Mouse (Mus musculus) liver, embryonic 14.5 days (tissue): ENCODE data around the gene St7l. TPM values are rescaled to one million over a fixed set of nuclear protein-coding genes. Genes with fewer than 3 reads are reported as not detected.

ENCODE experiments used
- ATAC-seq: fragments of 200-750 bp; cut with Nextera tagmentation; 2 replicates; pipeline ENCODE4 v1.8.0; 2017; ENCODE audit warnings: moderate number of reproducible peaks, mild to moderate bottlenecking, moderate library complexity; ENCODE audit not compliant: insufficient read depth
- DNase-seq, 3 experiments: peaks; one replicate each; pipeline ENCODE4 v3.0.0-alpha.2; 2012 to 2013; ENCODE audit warnings: low read depth in 3 of 3, low spot score in 3 of 3
- H3K27ac ChIP-seq: fragments of 300-500 bp; sonication (generic); 2 replicates; pipeline ENCODE4 v1.5.1; 2014; ENCODE audit warnings: moderate library complexity, mild to moderate bottlenecking, control low read depth, inconsistent platforms
- H3K27me3 ChIP-seq: fragments of 300-500 bp; sonication (generic); 2 replicates; pipeline ENCODE4 v1.6.1; 2014; ENCODE audit warnings: mild to moderate bottlenecking, low read length, moderate library complexity; ENCODE audit not compliant: control insufficient read depth, insufficient read depth
- H3K36me3 ChIP-seq: fragments of 300-500 bp; sonication (generic); replicated peaks from 2 replicates; pipeline ENCODE4 v1.6.1; 2014; ENCODE audit warnings: low read depth; ENCODE audit not compliant: control insufficient read depth, insufficient read depth
- H3K4me1 ChIP-seq, 2 experiments: fragments of 200-500 bp in 1 of 2; fragments of 300-500 bp in 1 of 2; sonication (generic) in 1 of 2; replicated peaks; 2 replicates each; pipeline ENCODE4 v1.6.1; 2012 to 2014; ENCODE audit warnings: antibody characterized with exemption in 1 of 2, inconsistent platforms in 1 of 2, low read length in 1 of 2; ENCODE audit not compliant: control insufficient read depth in 2 of 2, insufficient read depth in 2 of 2
- H3K4me2 ChIP-seq: fragments of 300-500 bp; sonication (generic); 2 replicates; pipeline ENCODE4 v1.6.1; 2014; ENCODE audit warnings: low read depth, mild to moderate bottlenecking, control low read depth, moderate library complexity
- H3K4me3 ChIP-seq, 2 experiments: fragments of 200-500 bp in 1 of 2; fragments of 300-500 bp in 1 of 2; sonication (generic) in 1 of 2; 2 replicates each; pipeline ENCODE4 v1.5.1; 2012 to 2014; ENCODE audit warnings: low read depth in 2 of 2, low read length in 2 of 2, mild to moderate bottlenecking in 2 of 2, control low read depth in 1 of 2, inconsistent platforms in 1 of 2, moderate library complexity in 1 of 2; ENCODE audit not compliant: insufficient read depth in 1 of 2
- H3K9ac ChIP-seq: fragments of 300-500 bp; sonication (generic); replicated peaks from 2 replicates; pipeline ENCODE4 v1.6.1; 2014; ENCODE audit warnings: mild to moderate bottlenecking, control low read depth, moderate library complexity
- H3K9me3 ChIP-seq: fragments of 300-500 bp; sonication (generic); 2 replicates; pipeline ENCODE4 v1.6.1; 2016; ENCODE audit warnings: low read length, mixed read lengths; ENCODE audit not compliant: control insufficient read depth
- CTCF ChIP-seq: IDR thresholded peaks from 2 replicates; pipeline ENCODE4 v1.5.1; 2016; ENCODE audit warnings: antibody characterized with exemption, low read depth, control low read depth
- EP300 ChIP-seq: IDR thresholded peaks from 2 replicates; pipeline ENCODE4 v1.6.1; 2016; ENCODE audit warnings: antibody characterized with exemption, low read depth
- WGBS: fragments of 180-500 bp; shearing (Covaris S2); extraction: QIAGEN DNeasy Blood & Tissue Kit; methylation state at CpG from one replicate; pipeline ENCODE4 v1.1.7; 2014; ENCODE audit not compliant: insufficient replicate concordance; 5-methylcytosine and 5-hydroxymethylcytosine counted together
- polyA plus RNA-seq, 2 experiments: library from polyadenylated mRNA; depleted of rRNA in 1 of 2; stranded (reverse) in 1 of 2; unstranded in 1 of 2; fragments of >200 nt; fragmentation: Nextera tagmentation in 1 of 2; extraction: Ambion mirVana in 1 of 2; gene quantifications; 2 replicates each; pipeline versions ENCODE4 v1.2.1 to v1.2.3; 2012 to 2014

St7l gene
- polyA plus RNA-seq, 2 experiments = 3.9 to 8.9 TPM

GRCm38 (mm10) chr3:104961066-104962059 lies 97.6 kb downstream of the St7l start, which contains the start of gene Wnt2b:
Wnt2b (minus strand) TSS chr3:104961921.
- peak within 1 kb of the TSS; percentile 53 for H3K4me2 ChIP-seq
- H3K9ac ChIP-seq = no peak within 1 kb of the TSS
- ATAC-seq = peak; percentile 43; the same call in 1 of the 2 replicates
- H3K4me3 ChIP-seq = peak within 1 kb of the TSS in 1 of 2 experiments; percentile 40; a peak in 3 of 4 replicates
- H3K27ac ChIP-seq = no peak within 1 kb of the TSS
- H3K9me3 ChIP-seq = no peaks in the 10 kb centered on the region
- no peaks in the 10 kb centered on the region for H3K36me3 ChIP-seq
- TF ChIP-seq CTCF (no peak), EP300 (no peak)
- peaks cover 47% of the 10 kb centered on the region for H3K27me3 ChIP-seq
- 3% methylated on average over 84 of the region's 87 CpGs for WGBS
- H3K4me1 ChIP-seq = 0 out of 4 replicates have a peak, but pooled peaks cover 0 to 2% of the 10 kb centered on the region in 2 experiments
- no peak for DNase-seq

GRCm38 (mm10) chr3:104962141-104962611 lies 98.4 kb downstream of the St7l start:
- Histone ChIP-seq H3K4me1 (0 out of 4 replicates have a peak, but pooled peaks cover 0 to 2% of the 10 kb centered on the region in 2 experiments), H3K36me3 (no peaks in the 10 kb centered on the region), H3K4me3 (peak overlapping the region in 1 of 2 experiments; percentile 40; a peak in 2 of 4 replicates), H3K9me3 (no peaks in the 10 kb centered on the region), H3K4me2 (peak overlapping the region; percentile 53), H3K27ac (no peak overlapping the region), H3K9ac (no peak overlapping the region), H3K27me3 (peaks cover 47% of the 10 kb centered on the region)
- TF ChIP-seq EP300 (no peak), CTCF (no peak)
- 1% methylated on average over 31 of the region's 31 CpGs for WGBS
- no peak for ATAC-seq
- no peak for DNase-seq

GRCm38 (mm10) chr3:104962866-104963265 lies 99.1 kb downstream of the St7l start:
- Histone ChIP-seq H3K4me3 (no peak overlapping the region), H3K9me3 (no peaks in the 10 kb centered on the region), H3K27me3 (peaks cover 47% of the 10 kb centered on the region), H3K36me3 (no peaks in the 10 kb centered on the region), H3K27ac (no peak overlapping the region), H3K4me2 (no peak overlapping the region), H3K4me1 (0 out of 4 replicates have a peak, but pooled peaks cover 0 to 2% of the 10 kb centered on the region in 2 experiments), H3K9ac (no peak overlapping the region)
- no peak for TF ChIP-seq EP300
- TF ChIP-seq CTCF = no peak
- DNase-seq (no peak), ATAC-seq (no peak)
- WGBS = 6% methylated on average over 5 of the region's 5 CpGs

- no peak overlapping the region for H3K4me2 ChIP-seq
- TF ChIP-seq EP300 = no peak
- no peak for TF ChIP-seq CTCF
Observed at GRCm38 (mm10) chr3:104963331-104964276, 99.8 kb downstream of the St7l start.

More at GRCm38 (mm10) chr3:104963331-104964276, 99.8 kb downstream of the St7l start:
- WGBS = 20% methylated on average over 12 of the region's 13 CpGs
- DNase-seq = no peak
- H3K36me3 ChIP-seq = no peaks in the 10 kb centered on the region
- H3K27ac ChIP-seq = no peak overlapping the region
- no peaks in the 10 kb centered on the region for H3K9me3 ChIP-seq
- H3K4me1 ChIP-seq = peaks cover 0 to 4% of the 10 kb centered on the region in 2 experiments; a peak in 1 of 4 replicates
- peaks cover 46% of the 10 kb centered on the region for H3K27me3 ChIP-seq
- ATAC-seq = no peak
- H3K9ac ChIP-seq = no peak overlapping the region
- H3K4me3 ChIP-seq = no peak overlapping the region
